Mouse (Mus musculus): ENCODE measurements around the gene Nt5c2.
A peak's percentile ranks its signal among the peaks of the same experiment; 100 is the strongest.

Nt5c2 gene

GRCm38 (mm10) chr19:46887811-46888527 lies 127.0 kb downstream of the Nt5c2 start:
- DNase-seq (ENCODE audit: low read depth, low spot score) = no peak

DNA sequence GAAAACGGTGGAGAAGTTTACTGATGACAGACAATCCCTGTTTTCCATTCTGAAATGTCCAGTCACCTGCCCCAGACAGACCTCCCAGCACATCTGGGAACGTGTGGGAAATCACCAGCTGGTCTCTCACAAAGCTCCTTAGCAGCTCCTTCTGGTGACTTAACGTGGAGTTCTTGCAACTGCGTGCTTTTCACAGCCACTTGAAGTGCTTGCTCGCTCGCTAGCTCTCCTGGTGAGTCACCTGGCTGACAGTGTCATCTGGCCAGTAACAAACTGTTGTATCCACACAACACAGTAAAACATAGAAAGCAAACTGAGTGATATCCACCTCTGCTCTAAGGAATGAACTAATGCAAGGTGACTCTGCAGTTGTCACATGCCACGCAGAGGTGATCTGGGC lies 128.1 kb downstream of the Nt5c2 start:
- no peak for DNase-seq (ENCODE audit: low read depth, low spot score)

DNA sequence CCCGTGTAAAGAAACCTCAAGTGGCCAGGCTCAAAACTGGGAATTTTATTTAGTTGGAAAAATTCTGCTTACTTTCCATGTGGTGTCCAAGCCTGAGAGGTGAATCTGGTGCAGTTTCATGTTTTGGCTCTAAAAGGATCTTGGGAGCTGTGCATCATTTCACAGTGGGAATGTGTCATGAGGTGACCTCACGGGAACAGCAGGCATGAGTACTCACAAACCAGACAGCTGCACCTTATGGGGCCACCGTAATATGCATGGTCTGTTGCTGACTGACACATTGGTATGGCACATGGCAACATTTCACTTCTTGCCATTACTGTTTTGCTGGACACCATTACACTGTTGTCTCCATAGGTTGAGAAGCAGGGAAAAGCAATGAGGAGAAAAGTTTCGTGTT lies 129.6 kb downstream of the Nt5c2 start:
- no peak for DNase-seq (ENCODE audit: low read depth, low spot score)

- DNase-seq (ENCODE audit: low read depth, low spot score) = no peak
Observed at GRCm38 (mm10) chr19:46879876-46880275, 135.1 kb downstream of the Nt5c2 start.

- DNase-seq (ENCODE audit: low read depth, low spot score) = no peak
Observed at GRCm38 (mm10) chr19:46878346-46878745, 136.6 kb downstream of the Nt5c2 start.

DNA sequence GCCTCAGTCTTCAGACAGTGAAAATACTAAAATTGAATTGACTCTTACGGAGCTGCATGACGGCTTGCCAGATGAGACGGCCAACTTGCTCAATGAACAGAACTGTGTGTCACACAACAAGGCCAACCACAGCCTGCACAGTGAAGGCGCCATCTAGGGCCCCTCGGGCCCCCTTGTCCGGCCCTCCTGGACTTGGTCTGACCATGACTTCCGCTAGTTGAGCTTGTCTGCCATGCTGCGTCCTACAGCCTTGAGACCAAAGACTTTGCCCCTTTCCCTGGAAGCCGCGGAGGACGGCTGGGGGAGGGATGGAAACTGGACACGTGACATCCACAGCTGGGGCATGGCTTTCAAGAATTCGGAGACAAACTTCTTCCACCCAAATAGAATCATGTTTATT lies 137.1 kb downstream of the Nt5c2 start:
- no peak for DNase-seq (ENCODE audit: low read depth, low spot score)

GRCm38 (mm10) chr19:46875790-46876189 lies 139.2 kb downstream of the Nt5c2 start:
- DNase-seq (ENCODE audit: low read depth, low spot score) = peak; percentile 39

DNA sequence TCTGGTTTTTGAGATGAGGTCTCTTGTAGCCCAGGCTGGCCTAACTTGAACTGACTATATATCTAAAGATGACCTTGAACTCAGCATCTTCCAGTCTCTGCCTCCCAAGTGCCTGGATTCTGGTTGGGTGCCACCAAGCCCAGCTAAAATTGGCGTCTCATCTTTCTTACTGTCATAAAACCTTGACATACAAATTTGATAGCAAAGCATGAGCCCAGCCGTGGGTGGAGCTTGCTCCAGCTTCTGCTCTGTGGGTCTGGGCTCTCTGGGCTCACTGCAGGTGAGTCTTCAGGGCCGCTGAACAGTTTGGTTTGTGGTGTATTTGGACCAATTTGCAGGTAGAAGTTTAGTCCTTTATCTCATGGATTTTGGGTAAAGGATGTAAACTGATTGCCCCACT lies 141.0 kb downstream of the Nt5c2 start:
- no peak for DNase-seq (ENCODE audit: low read depth, low spot score)

- DNase-seq (ENCODE audit: low read depth, low spot score) = no peak
Observed at GRCm38 (mm10) chr19:46871651-46872050, 143.3 kb downstream of the Nt5c2 start.

- no peak for DNase-seq (ENCODE audit: low read depth, low spot score)
Observed at GRCm38 (mm10) chr19:46871096-46871495, 143.9 kb downstream of the Nt5c2 start.

- DNase-seq (ENCODE audit: low read depth, low spot score) = peak; percentile 65
Observed at GRCm38 (mm10) chr19:46869526-46869925, 145.4 kb downstream of the Nt5c2 start.

- DNase-seq (ENCODE audit: low read depth, low spot score) = no peak
Observed at GRCm38 (mm10) chr19:46869049-46869448, 145.9 kb downstream of the Nt5c2 start.

- DNase-seq (ENCODE audit: low read depth, low spot score) = no peak
Observed at GRCm38 (mm10) chr19:46865381-46865780, 149.6 kb downstream of the Nt5c2 start.

DNA sequence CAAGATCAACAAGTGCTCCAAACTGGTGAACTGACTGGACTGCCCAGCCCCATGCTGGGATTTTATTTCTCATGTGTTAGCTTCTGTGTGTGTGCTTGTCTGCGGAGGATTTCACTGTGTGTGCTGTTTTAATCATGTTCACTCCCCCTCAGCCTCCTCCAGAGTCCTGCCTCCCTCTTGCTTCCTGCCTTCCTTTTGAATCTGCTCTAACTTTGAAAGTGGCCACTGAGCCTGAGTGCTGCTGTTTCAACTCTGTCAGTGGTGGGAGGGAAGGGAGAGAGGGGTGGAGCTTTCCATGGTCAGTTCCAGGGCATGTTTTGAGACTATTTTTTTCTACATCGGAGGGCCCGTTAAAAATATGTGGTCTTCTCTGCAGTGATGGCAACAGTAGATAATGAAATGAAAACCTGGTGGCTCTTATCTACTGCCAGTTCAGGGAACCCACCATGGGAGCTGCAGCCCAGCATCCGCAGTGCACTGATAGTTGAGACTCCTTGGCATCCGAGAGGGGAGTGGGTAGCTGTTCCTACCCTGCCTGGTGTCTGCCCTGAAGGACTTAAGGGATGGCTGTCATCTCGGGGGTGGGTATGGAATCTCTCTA lies 150.1 kb downstream of the Nt5c2 start:
- no peak for DNase-seq (ENCODE audit: low read depth, low spot score)

DNA sequence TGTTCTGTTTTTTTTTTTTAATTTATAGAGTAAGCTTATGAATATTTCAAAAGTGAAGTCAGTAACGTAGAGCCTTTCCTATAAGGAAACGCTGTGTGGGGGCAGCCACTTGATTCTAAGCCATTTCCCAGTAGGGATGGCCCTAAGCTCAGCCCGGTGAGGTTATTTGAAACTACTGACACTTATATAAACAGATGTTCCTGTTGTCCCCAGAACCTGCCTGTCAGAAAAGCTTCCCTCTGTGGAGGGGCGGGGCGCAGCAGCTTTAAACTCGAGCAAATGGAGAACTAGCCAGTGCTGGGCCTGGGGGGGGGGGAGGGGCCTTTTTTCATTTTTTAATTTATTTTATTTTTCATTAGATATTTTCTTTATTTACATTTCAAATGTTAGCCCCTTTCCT lies 150.9 kb downstream of the Nt5c2 start:
- no peak for DNase-seq (ENCODE audit: low read depth, low spot score)

DNA sequence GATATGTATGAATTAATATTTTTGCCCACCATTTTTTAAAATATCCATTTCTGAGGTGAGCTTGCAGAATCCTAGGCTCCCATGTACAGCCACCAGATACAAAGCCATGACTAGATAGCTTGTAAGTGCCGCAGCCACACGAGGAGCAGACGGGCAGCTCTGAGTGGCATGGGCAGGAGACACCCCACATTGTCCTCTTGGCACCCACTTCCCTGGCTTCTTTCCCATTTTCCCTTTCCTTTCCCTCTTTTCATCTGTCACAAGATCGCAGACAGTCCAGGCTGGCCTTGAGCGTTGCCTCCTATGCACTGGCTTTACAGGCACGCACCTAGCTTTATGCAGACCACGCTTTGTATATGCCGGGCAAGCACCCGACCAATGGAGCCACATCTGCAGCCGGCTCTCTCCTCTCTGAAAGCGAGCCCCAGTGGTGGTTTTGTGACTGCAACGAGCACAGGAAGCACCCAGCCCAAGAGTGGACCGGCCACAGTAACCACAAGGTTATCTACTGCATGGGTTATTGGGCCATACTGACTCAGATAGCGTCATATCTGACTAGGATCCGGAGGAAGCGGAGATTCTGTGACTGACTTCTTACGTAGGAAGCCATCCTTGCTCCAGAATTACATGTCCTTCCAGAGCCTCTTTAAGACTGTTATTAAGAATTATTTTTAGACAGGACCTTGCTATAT lies 151.6 kb downstream of the Nt5c2 start:
- DNase-seq (ENCODE audit: low read depth, low spot score) = no peak

DNA sequence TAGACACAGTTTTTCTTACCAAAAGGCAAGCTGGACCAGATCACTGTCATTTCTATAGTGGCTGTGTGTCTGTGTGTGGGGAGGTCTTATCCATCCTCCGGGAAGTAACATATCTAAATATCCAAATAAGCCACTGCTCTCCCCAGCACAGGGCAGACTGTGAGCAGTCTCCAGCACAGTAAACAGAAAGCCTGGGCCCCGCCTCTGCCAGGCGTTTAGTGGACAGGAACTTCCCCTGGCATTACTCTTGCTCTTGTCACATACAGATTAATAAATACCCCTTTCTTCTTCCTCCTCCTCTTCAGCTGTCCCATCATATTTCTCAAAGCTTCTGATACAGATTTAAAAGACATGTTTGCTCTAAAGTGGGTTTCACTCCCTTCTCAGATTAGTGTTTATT lies 152.4 kb downstream of the Nt5c2 start:
- DNase-seq (ENCODE audit: low read depth, low spot score) = no peak

- no peak for DNase-seq (ENCODE audit: low read depth, low spot score)
Observed at GRCm38 (mm10) chr19:46858200-46858599, 156.8 kb downstream of the Nt5c2 start.

- peak; percentile 61 for DNase-seq (ENCODE audit: low read depth, low spot score)
Observed at GRCm38 (mm10) chr19:46857277-46857989, 157.5 kb downstream of the Nt5c2 start.

- DNase-seq (ENCODE audit: low read depth, low spot score) = no peak
Observed at GRCm38 (mm10) chr19:46856780-46857179, 158.2 kb downstream of the Nt5c2 start.

DNA sequence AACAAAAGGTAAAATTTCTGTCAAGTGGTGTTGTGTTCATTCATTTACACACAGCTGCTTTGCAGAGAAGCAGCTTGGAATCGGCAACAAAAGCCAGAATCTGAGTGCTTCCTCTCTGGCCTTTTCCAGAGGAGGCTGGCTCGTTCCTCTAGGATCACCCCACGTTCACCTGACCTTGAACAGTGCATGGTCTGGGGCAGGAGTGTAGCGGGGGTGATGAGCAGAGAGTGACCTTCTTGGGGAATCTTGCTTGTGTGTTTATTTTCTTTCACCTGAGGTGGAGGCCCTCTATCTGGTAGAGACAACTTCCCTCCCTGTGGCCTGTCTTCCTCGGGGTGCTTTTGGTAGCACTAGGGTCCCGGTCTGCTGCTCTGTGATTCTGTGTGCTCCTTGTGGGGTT lies 158.7 kb downstream of the Nt5c2 start:
- DNase-seq (ENCODE audit: low read depth, low spot score) = no peak

- DNase-seq (ENCODE audit: low read depth, low spot score) = no peak
Observed at GRCm38 (mm10) chr19:46849443-46849997, 165.4 kb downstream of the Nt5c2 start.

All from retina, adult 2 months (tissue).